In genomic region chr19:26630712-26631235, GRCm38 (mm10) we compare ENCODE assay signal across 8 mouse cellular contexts. TPM values are rescaled to one million over a fixed set of nuclear protein-coding genes. Genes with fewer than 3 reads are reported as not detected.
DNase-seq lines count a peak whose midpoint lies in the region; ATAC-seq and TF ChIP-seq lines count a peak whose summit lies in the region.
"Had no signal": no experiment of that assay in that cellular context is flagged by ENCODE, and none has a peak within 500 bp of the region (broad histone marks: within the 10 kb centered on the region; RNA-seq: fewer than 3 reads in every experiment).

No protein-coding gene starts in this region.

- peaks cover 48% of the 10 kb centered on the region for H3K36me3 ChIP-seq in limb, embryonic 12.5 days
- H3K36me3 ChIP-seq in limb, embryonic 10.5 days, result no peaks in the 10 kb centered on the region
- no peaks in the 10 kb centered on the region for H3K36me3 ChIP-seq in forebrain, embryonic 10.5 days (replicated peaks)
- H3K36me3 ChIP-seq in hindbrain, embryonic 15.5 days, result peaks cover 2% of the 10 kb centered on the region; the same call in 1 of the 2 replicates
- peaks cover 61% of the 10 kb centered on the region for H3K36me3 ChIP-seq in limb, embryonic 13.5 days
- peaks cover 23% of the 10 kb centered on the region for H3K36me3 ChIP-seq in intestine, postnatal 0 days (ENCODE audit: control insufficient read depth, insufficient read depth)

- H3K4me1 ChIP-seq in limb, embryonic 12.5 days (replicated peaks), result peaks cover 6% of the 10 kb centered on the region; the same call in 1 of the 2 replicates
- peaks cover 3% of the 10 kb centered on the region; the same call in 1 of the 2 replicates for H3K4me1 ChIP-seq in limb, embryonic 10.5 days
- peaks cover 12% of the 10 kb centered on the region for H3K4me1 ChIP-seq in forebrain, embryonic 10.5 days
- H3K4me1 ChIP-seq in hindbrain, embryonic 15.5 days (replicated peaks), result peaks cover 8% of the 10 kb centered on the region; the same call in 1 of the 2 replicates
- H3K4me1 ChIP-seq in limb, embryonic 13.5 days, result peaks cover 10% of the 10 kb centered on the region
- no peaks in the 10 kb centered on the region for H3K4me1 ChIP-seq in intestine, postnatal 0 days (replicated peaks; ENCODE audit: control insufficient read depth, insufficient read depth, low read length)

- 67% methylated on average over 8 of the region's 8 CpGs for WGBS in limb, embryonic 12.5 days
- 85% methylated on average over 8 of the region's 8 CpGs for WGBS in limb, embryonic 10.5 days
- WGBS in forebrain, embryonic 10.5 days, result 75% methylated on average over 8 of the region's 8 CpGs
- WGBS in hindbrain, embryonic 15.5 days, result 38% methylated on average over 8 of the region's 8 CpGs
- WGBS in limb, embryonic 13.5 days, result 47% methylated on average over 8 of the region's 8 CpGs
- WGBS in intestine, postnatal 0 days, result 43% methylated on average over 8 of the region's 8 CpGs

- no peak for TF ChIP-seq CTCF in intestine, postnatal 0 days (IDR thresholded peaks at IDR 0.05; ENCODE audit: low read depth)

- no peak for ATAC-seq in limb, embryonic 12.5 days (ENCODE audit: insufficient number of reproducible peaks, insufficient read depth, low FRiP score, low TSS enrichment, low read depth)
- ATAC-seq in hindbrain, embryonic 15.5 days (ENCODE audit: low FRiP score, low read depth), result peak; percentile 73
- no peak; the same call in 1 of the 2 replicates for ATAC-seq in limb, embryonic 13.5 days (ENCODE audit: low FRiP score, low read depth)
- ATAC-seq in intestine, postnatal 0 days, result no peak

- peak overlapping the region; percentile 64 for H3K27ac ChIP-seq in limb, embryonic 12.5 days
- H3K27ac ChIP-seq in limb, embryonic 10.5 days, result no peak overlapping the region
- 0 out of 2 replicates have a peak overlapping the region, but pooled peaks have one; percentile 30 for H3K27ac ChIP-seq in forebrain, embryonic 10.5 days
- H3K27ac ChIP-seq in hindbrain, embryonic 15.5 days (replicated peaks), result peak overlapping the region; percentile 65
- H3K27ac ChIP-seq in limb, embryonic 13.5 days, result peak overlapping the region; percentile 28; the same call in 1 of the 2 replicates
- no peak overlapping the region for H3K27ac ChIP-seq in intestine, postnatal 0 days (ENCODE audit: low read depth, low read length)

- no peaks in the 10 kb centered on the region for H3K9me3 ChIP-seq in limb, embryonic 12.5 days
- H3K9me3 ChIP-seq in limb, embryonic 10.5 days (replicated peaks), result no peaks in the 10 kb centered on the region
- H3K9me3 ChIP-seq in forebrain, embryonic 10.5 days, result no peaks in the 10 kb centered on the region
- no peaks in the 10 kb centered on the region for H3K9me3 ChIP-seq in hindbrain, embryonic 15.5 days
- no peaks in the 10 kb centered on the region for H3K9me3 ChIP-seq in limb, embryonic 13.5 days
- no peaks in the 10 kb centered on the region for H3K9me3 ChIP-seq in intestine, postnatal 0 days (ENCODE audit: control insufficient read depth)

- no peak overlapping the region for H3K9ac ChIP-seq in limb, embryonic 12.5 days (replicated peaks)
- no peak overlapping the region for H3K9ac ChIP-seq in hindbrain, embryonic 15.5 days
- no peak overlapping the region; the same call in 1 of the 2 replicates for H3K9ac ChIP-seq in limb, embryonic 13.5 days
- H3K9ac ChIP-seq in intestine, postnatal 0 days (ENCODE audit: low read depth, low read length), result no peak overlapping the region

- no peak for DNase-seq in limb, embryonic 10.5 days (ENCODE audit: low spot score)
- no peak for DNase-seq in forebrain, embryonic 10.5 days (ENCODE audit: extremely low spot score, low spot score)
- peak; percentile 71 for DNase-seq in testis, postnatal 10 days (ENCODE audit: low spot score)

- H3K27me3 ChIP-seq in limb, embryonic 12.5 days, result no peaks in the 10 kb centered on the region
- H3K27me3 ChIP-seq in limb, embryonic 10.5 days (ENCODE audit: low read depth, poor library complexity, severe bottlenecking), result no peaks in the 10 kb centered on the region
- no peaks in the 10 kb centered on the region for H3K27me3 ChIP-seq in forebrain, embryonic 10.5 days (ENCODE audit: poor library complexity, severe bottlenecking)
- H3K27me3 ChIP-seq in hindbrain, embryonic 15.5 days, result no peaks in the 10 kb centered on the region
- no peaks in the 10 kb centered on the region for H3K27me3 ChIP-seq in limb, embryonic 13.5 days
- no peaks in the 10 kb centered on the region for H3K27me3 ChIP-seq in intestine, postnatal 0 days (replicated peaks; ENCODE audit: control insufficient read depth, insufficient read depth, low read length)

- H3K4me2 ChIP-seq in limb, embryonic 12.5 days, result no peak overlapping the region
- H3K4me2 ChIP-seq in hindbrain, embryonic 15.5 days, result no peak overlapping the region
- H3K4me2 ChIP-seq in limb, embryonic 13.5 days (replicated peaks), result no peak overlapping the region
- no peak overlapping the region for H3K4me2 ChIP-seq in intestine, postnatal 0 days (replicated peaks; ENCODE audit: low read depth)

- H3K4me3 ChIP-seq in limb, embryonic 12.5 days (replicated peaks), result no peak overlapping the region
- H3K4me3 ChIP-seq in limb, embryonic 10.5 days, result no peak overlapping the region
- H3K4me3 ChIP-seq in forebrain, embryonic 10.5 days, result no peak overlapping the region
- no peak overlapping the region for H3K4me3 ChIP-seq in hindbrain, embryonic 15.5 days
- H3K4me3 ChIP-seq in limb, embryonic 13.5 days, result no peak overlapping the region
- no peak overlapping the region for H3K4me3 ChIP-seq in intestine, postnatal 0 days (ENCODE audit: low read depth, low read length)
- H3K4me3 ChIP-seq: erythroblast, embryonic 14.5 days had no signal

RNA-seq across cellular contexts. Expression of gene Smarca2, which starts 25.9 kb away (rescaled TPM):
- 72.0 and 79.4 TPM in 2 replicates for polyA plus RNA-seq in limb, embryonic 12.5 days (2016; fragmentation: Nextera tagmentation; extraction: Ambion mirVana)
- polyA plus RNA-seq in limb, embryonic 10.5 days (2016; fragmentation: Nextera tagmentation; extraction: Ambion mirVana), result 30.0 and 40.7 TPM in 2 replicates
- polyA plus RNA-seq in forebrain, embryonic 10.5 days (2016; fragmentation: Nextera tagmentation; extraction: Ambion mirVana), result 32.0 and 34.7 TPM in 2 replicates
- polyA plus RNA-seq in hindbrain, embryonic 15.5 days (2015; fragmentation: Nextera tagmentation; extraction: Ambion mirVana), result 109 and 110 TPM in 2 replicates
- 91.3 and 93.5 TPM in 2 replicates for polyA plus RNA-seq in limb, embryonic 13.5 days (2015; fragmentation: Nextera tagmentation; extraction: Ambion mirVana)
- polyA plus RNA-seq in intestine, postnatal 0 days (2015; fragmentation: Nextera tagmentation; extraction: Ambion mirVana), result 18.1 and 21.0 TPM in 2 replicates

Comparison
In these comparisons a context has a peak if more than half of its experiments do, and no peak if none do; other contexts are left out.
1. H3K27ac ChIP-seq: peak in limb, embryonic 12.5 days (single experiment), forebrain, embryonic 10.5 days (single experiment), hindbrain, embryonic 15.5 days (single experiment) and limb, embryonic 13.5 days (single experiment); none in limb, embryonic 10.5 days (single experiment) and intestine, postnatal 0 days (single experiment).